Mouse (Mus musculus) G1E-ER4 (cell line): Measurements from ENCODE around the gene AC131692.1. TPM values are rescaled to one million over a fixed set of nuclear protein-coding genes. Genes with fewer than 3 reads are reported as not detected.
A peak's percentile ranks its signal among the peaks of the same experiment; 100 is the strongest.

Experiments
- GATA1 ChIP-seq: IDR thresholded peaks from one replicate; pipeline ENCODE4 v1.8.0; 2012; ENCODE audit warnings: low read length, inconsistent platforms
- polyA plus RNA-seq: library from polyadenylated mRNA; stranded (reverse); fragments of >175 nt; gene quantifications from 2 replicates; pipeline ENCODE4 v1.2.3, GENCODE M21; 2012

The AC131692.1 gene
- polyA plus RNA-seq, 1 experiment, result 4.9 TPM

- TF ChIP-seq GATA1, result no peak
These were observed 32.1 kb downstream of the AC131692.1 start for GRCm38 (mm10) chr19:6126289-6126688.

GRCm38 (mm10) chr19:6126789-6127580 lies 32.8 kb downstream of the AC131692.1 start:
- no peak for TF ChIP-seq GATA1

- no peak for TF ChIP-seq GATA1
These were observed 33.6 kb downstream of the AC131692.1 start, which contains the start of gene Snx15 for GRCm38 (mm10) chr19:6127760-6128341. Gene Snx15 (minus strand): TSS chr19:6128304.

- peak; percentile 12 for TF ChIP-seq GATA1
These were observed 36.4 kb downstream of the AC131692.1 start for GRCm38 (mm10) chr19:6130414-6131128.

- no peak for TF ChIP-seq GATA1
These were observed 38.1 kb downstream of the AC131692.1 start for GRCm38 (mm10) chr19:6132171-6132827.

- TF ChIP-seq GATA1, result no peak
These were observed 42.2 kb downstream of the AC131692.1 start for GRCm38 (mm10) chr19:6136397-6136796.

- TF ChIP-seq GATA1, result no peak
These were observed 45.5 kb downstream of the AC131692.1 start for GRCm38 (mm10) chr19:6139701-6140100.

GRCm38 (mm10) chr19:6140374-6140677 lies 46.1 kb downstream of the AC131692.1 start:
- no peak for TF ChIP-seq GATA1

GRCm38 (mm10) chr19:6140678-6141393 lies 46.6 kb downstream of the AC131692.1 start, which contains the start of gene Batf2:
Gene Batf2 (plus strand): TSS chr19:6140983.
- no peak for TF ChIP-seq GATA1

- TF ChIP-seq GATA1, result no peak
These were observed 47.2 kb downstream of the AC131692.1 start, which contains the start of gene Arl2 for GRCm38 (mm10) chr19:6141394-6141749. Gene Arl2 (minus strand): TSS chr19:6141548.

- TF ChIP-seq GATA1, result no peak
These were observed 50.6 kb downstream of the AC131692.1 start for GRCm38 (mm10) chr19:6144842-6145241.

Other genes starting within 250 kb of the AC131692.1 start
- gene Frmd8, start 219.1 kb upstream of the AC131692.1 start, polyA plus RNA-seq, result 12.9 and 13.6 TPM in 2 replicates
- gene Slc25a45, start 216.6 kb upstream of the AC131692.1 start, polyA plus RNA-seq, result 0.15 and 0.64 TPM in 2 replicates
- gene Tigd3, start 200.3 kb upstream of the AC131692.1 start, polyA plus RNA-seq, result 0.73 and 1.3 TPM in 2 replicates
- 34.4 and 70.2 TPM in 2 replicates for gene Dpf2, start 181.4 kb upstream of the AC131692.1 start, polyA plus RNA-seq
- gene Cdc42ep2, start 169.6 kb upstream of the AC131692.1 start, polyA plus RNA-seq, result 0.39 and 0.43 TPM in 2 replicates
- 45.7 and 48.5 TPM in 2 replicates for gene Pola2, start 130.2 kb upstream of the AC131692.1 start, polyA plus RNA-seq
- gene Slc22a20, start 108.3 kb upstream of the AC131692.1 start, polyA plus RNA-seq, result not detected in 2 replicates
- 83.7 and 139 TPM in 2 replicates for gene Capn1, start 78.5 kb upstream of the AC131692.1 start, polyA plus RNA-seq
- gene Syvn1, start 47.8 kb upstream of the AC131692.1 start, polyA plus RNA-seq, result 90.1 and 101 TPM in 2 replicates
- gene Mrpl49, start 36.6 kb upstream of the AC131692.1 start, polyA plus RNA-seq, result 37.7 and 52.6 TPM in 2 replicates
- gene Fau, start 36.6 kb upstream of the AC131692.1 start, polyA plus RNA-seq, result 3,884 and 3,991 TPM in 2 replicates
- 98.9 and 102 TPM in 2 replicates for gene Znhit2, start 33.2 kb upstream of the AC131692.1 start, polyA plus RNA-seq
- 26.5 and 33.6 TPM in 2 replicates for gene Tm7sf2, start 26.0 kb upstream of the AC131692.1 start, polyA plus RNA-seq
- 39.5 and 65.2 TPM in 2 replicates for gene Vps51, start 17.2 kb upstream of the AC131692.1 start, polyA plus RNA-seq
- gene Tmem262, start 14.4 kb upstream of the AC131692.1 start, polyA plus RNA-seq, result not detected in 2 replicates
- 0.53 and 0.67 TPM in 2 replicates for gene Gm28374, start 12.2 kb upstream of the AC131692.1 start, polyA plus RNA-seq
- 61.7 and 75.6 TPM in 2 replicates for gene Zfpl1, start 9.5 kb upstream of the AC131692.1 start, polyA plus RNA-seq
- 13.3 and 17.8 TPM in 2 replicates for gene Cdca5, start 9.4 kb upstream of the AC131692.1 start, polyA plus RNA-seq
- 0.38 and 0.46 TPM in 2 replicates for gene Naaladl1, start 11.4 kb downstream of the AC131692.1 start, polyA plus RNA-seq
- gene Sac3d1, start 24.2 kb downstream of the AC131692.1 start, polyA plus RNA-seq, result 82.9 and 91.0 TPM in 2 replicates
- 89.0 and 122 TPM in 2 replicates for gene Snx15, start 33.9 kb downstream of the AC131692.1 start, polyA plus RNA-seq
- not detected in 2 replicates for gene Batf2, start 46.6 kb downstream of the AC131692.1 start, polyA plus RNA-seq
- gene Arl2, start 47.1 kb downstream of the AC131692.1 start, polyA plus RNA-seq, result 81.6 and 111 TPM in 2 replicates
- not detected in 2 replicates for gene Majin, start 90.0 kb downstream of the AC131692.1 start, polyA plus RNA-seq
- gene Gpha2, start 132.0 kb downstream of the AC131692.1 start, polyA plus RNA-seq, result not detected in 2 replicates
- gene Ppp2r5b, start 141.5 kb downstream of the AC131692.1 start, polyA plus RNA-seq, result 10.7 and 14.2 TPM in 2 replicates
- gene Atg2a, start 147.2 kb downstream of the AC131692.1 start, polyA plus RNA-seq, result 43.9 and 49.6 TPM in 2 replicates
- 231 and 274 TPM in 2 replicates for gene Ehd1, start 182.3 kb downstream of the AC131692.1 start, polyA plus RNA-seq
- 10.8 and 12.9 TPM in 2 replicates for gene Cdc42bpg, start 212.0 kb downstream of the AC131692.1 start, polyA plus RNA-seq
- gene Men1, start 240.6 kb downstream of the AC131692.1 start, polyA plus RNA-seq, result 158 and 188 TPM in 2 replicates
- gene Map4k2, start 246.7 kb downstream of the AC131692.1 start, polyA plus RNA-seq, result 24.6 and 36.1 TPM in 2 replicates